In genomic region chr1:119082231-119082991, GRCm38 (mm10) we compare ENCODE assay signal across 8 mouse cellular contexts. TPM values are rescaled to one million over a fixed set of nuclear protein-coding genes. Genes with fewer than 3 reads are reported as not detected.
DNase-seq lines count a peak whose midpoint lies in the region; ATAC-seq and TF ChIP-seq lines count a peak whose summit lies in the region.

No protein-coding gene starts in this region.

- no peak for TF ChIP-seq EP300 in heart, postnatal 0 days (IDR thresholded peaks at IDR 0.05; ENCODE audit: low read depth)
- no peak for TF ChIP-seq EP300 in lung, postnatal 0 days (IDR thresholded peaks at IDR 0.05)

- peaks cover 88% of the 10 kb centered on the region for H3K4me1 ChIP-seq in E14TG2a.4 (replicated peaks; ENCODE audit: low read depth, low read length)
- no peaks in the 10 kb centered on the region; the same call in 1 of the 2 replicates for H3K4me1 ChIP-seq in heart, postnatal 0 days (ENCODE audit: control insufficient read depth, insufficient read depth)
- no peaks in the 10 kb centered on the region for H3K4me1 ChIP-seq in lung, postnatal 0 days (ENCODE audit: insufficient read depth, low read depth, low read length)

- H3K4me2 ChIP-seq in heart, postnatal 0 days (ENCODE audit: low read depth, low read length), result no peak overlapping the region
- H3K4me2 ChIP-seq in lung, postnatal 0 days (replicated peaks; ENCODE audit: low read depth, low read length), result no peak overlapping the region

- peaks cover 17% of the 10 kb centered on the region; the same call in 1 of the 2 replicates for H3K36me3 ChIP-seq in E14TG2a.4 (ENCODE audit: insufficient read depth, low read length)
- no peaks in the 10 kb centered on the region for H3K36me3 ChIP-seq in heart, postnatal 0 days (replicated peaks; ENCODE audit: control insufficient read depth, insufficient read depth, low read length)
- no peaks in the 10 kb centered on the region for H3K36me3 ChIP-seq in lung, postnatal 0 days (ENCODE audit: insufficient read depth, low read length)

- peak; percentile 76 for TF ChIP-seq CTCF in E14TG2a.4 (conservative IDR thresholded peaks at IDR 0.05; ENCODE audit: low read length)
- TF ChIP-seq CTCF in heart, postnatal 0 days (IDR thresholded peaks at IDR 0.05; ENCODE audit: low read depth), result peak; percentile 86
- TF ChIP-seq CTCF in lung, postnatal 0 days (IDR thresholded peaks at IDR 0.05), result peak; percentile 89

- H3K27me3 ChIP-seq in E14TG2a.4 (ENCODE audit: insufficient read depth, low read length), result no peaks in the 10 kb centered on the region
- H3K27me3 ChIP-seq in heart, postnatal 0 days (ENCODE audit: control insufficient read depth, insufficient read depth, low read length), result no peaks in the 10 kb centered on the region
- no peaks in the 10 kb centered on the region; the same call in 1 of the 2 replicates for H3K27me3 ChIP-seq in lung, postnatal 0 days (replicated peaks; ENCODE audit: insufficient read depth, low read length)

- peak; percentile 45; the same call in 1 of the 2 replicates for ATAC-seq in heart, postnatal 0 days (ENCODE audit: insufficient read depth, low read depth)
- peak; percentile 58; the same call in 1 of the 2 replicates for ATAC-seq in lung, postnatal 0 days

- 34% methylated on average over 12 of the region's 12 CpGs for WGBS in heart, postnatal 0 days
- WGBS in large intestine, adult 2 months, result 38% methylated on average over 12 of the region's 12 CpGs
- WGBS in lung, postnatal 0 days, result 38% methylated on average over 12 of the region's 12 CpGs

- DNase-seq in 416B (ENCODE audit: low read depth), result peak; percentile 36
- peak; percentile 35 to 62 for DNase-seq in cerebellum, postnatal 4 days (ENCODE audit: low spot score in 2 of 2)
- DNase-seq in heart, postnatal 0 days (ENCODE audit: low spot score), result peak; percentile 66
- peak; percentile 21 for DNase-seq in large intestine, adult 2 months (ENCODE audit: low read depth, low spot score)
- DNase-seq in lung, postnatal 0 days (ENCODE audit: low spot score), result peak; percentile 76
- peak; percentile 62 to 64 for DNase-seq in right cerebral cortex, adult 2 months (ENCODE audit: low spot score in 2 of 2)
- DNase-seq in MN1 (ENCODE audit: low spot score), result no peak

- peaks cover 2% of the 10 kb centered on the region; the same call in 1 of the 2 replicates for H3K9me3 ChIP-seq in E14TG2a.4 (ENCODE audit: low read length)
- no peaks in the 10 kb centered on the region for H3K9me3 ChIP-seq in heart, postnatal 0 days (replicated peaks; ENCODE audit: control insufficient read depth, low read length)
- no peaks in the 10 kb centered on the region for H3K9me3 ChIP-seq in lung, postnatal 0 days (ENCODE audit: low read length)

- no peak overlapping the region for H3K27ac ChIP-seq in heart, postnatal 0 days (ENCODE audit: low read depth)
- H3K27ac ChIP-seq in lung, postnatal 0 days (ENCODE audit: low read length), result no peak overlapping the region

- peak overlapping the region; percentile 32; the same call in 1 of the 2 replicates for H3K4me3 ChIP-seq in E14TG2a.4 (replicated peaks; ENCODE audit: low read length)
- H3K4me3 ChIP-seq in heart, postnatal 0 days (ENCODE audit: low read depth, low read length), result no peak overlapping the region
- H3K4me3 ChIP-seq in lung, postnatal 0 days (ENCODE audit: low read depth, low read length), result no peak overlapping the region

- no peak overlapping the region for H3K9ac ChIP-seq in heart, postnatal 0 days (replicated peaks; ENCODE audit: low read depth, low read length)
- no peak overlapping the region for H3K9ac ChIP-seq in lung, postnatal 0 days (replicated peaks; ENCODE audit: low read depth)

RNA-seq across cellular contexts. Expression of gene Gli2, which starts 29.0 kb away (rescaled TPM):
- total RNA-seq in heart, postnatal 0 days (2014; rRNA removed; ENCODE audit: low replicate concordance), result 5.2 and 14.7 TPM in 2 replicates
- polyA plus RNA-seq in heart, postnatal 0 days (2015; fragmentation: Nextera tagmentation; extraction: Ambion mirVana), result 0.60 and 0.93 TPM in 2 replicates
- 1.5 and 2.7 TPM in 2 replicates for polyA plus RNA-seq in large intestine, adult 2 months (2012; rRNA removed)
- polyA plus RNA-seq in lung, postnatal 0 days (2015; fragmentation: Nextera tagmentation; extraction: Ambion mirVana), result 1.9 and 2.7 TPM in 2 replicates
